Mouse (Mus musculus) activated CD4-positive, CD25-positive, alpha-beta regulatory T cell, adult 4 months (primary cell): ENCODE data around the gene Eef1akmt2. TPM values are rescaled to one million over a fixed set of nuclear protein-coding genes. Genes with fewer than 3 reads are reported as not detected.

ENCODE experiments used
- ATAC-seq: one replicate; pipeline ENCODE4 v1.8.0; 2017
- polyA plus RNA-seq, 2 experiments: library from polyadenylated mRNA; unstranded; fragments of 100-300 nt; shearing (Covaris generic); gene quantifications; one replicate each; pipeline ENCODE4 v1.2.1; 2017

The Eef1akmt2 gene
- 10 to 100 TPM; 59.5 to 60.2 TPM for polyA plus RNA-seq

DNA sequence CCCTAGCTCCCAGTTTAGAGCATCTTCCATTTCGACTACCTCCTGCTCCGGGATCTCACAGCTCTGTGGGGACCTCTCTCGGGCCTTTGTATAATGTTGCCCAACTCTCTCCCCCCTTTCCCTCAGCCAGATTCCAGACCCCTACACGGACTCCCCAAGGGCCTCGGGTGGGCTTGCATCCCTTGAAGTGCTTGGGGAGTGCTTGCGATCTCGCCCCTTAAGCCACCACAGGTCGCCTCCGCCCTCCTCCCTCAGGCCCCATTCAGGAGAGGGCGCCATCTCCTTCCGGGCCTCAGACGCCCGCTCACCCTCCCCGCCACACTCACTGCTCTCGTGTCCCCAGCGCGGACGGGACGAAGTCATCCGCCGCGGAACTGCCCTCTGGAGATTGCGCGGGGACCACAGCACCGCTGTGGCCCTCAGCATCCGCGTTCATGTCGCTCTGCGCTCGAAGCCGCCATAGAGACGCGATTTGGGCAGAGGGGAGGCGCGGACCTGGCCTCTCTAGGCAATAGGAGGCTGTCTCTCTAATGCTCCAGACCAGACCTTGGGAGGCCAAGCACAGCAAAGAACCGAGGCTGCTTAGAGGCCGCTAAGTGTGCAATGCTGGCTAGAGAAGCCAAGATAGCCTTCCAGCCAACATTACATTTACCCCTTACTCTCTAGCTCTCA, at the start of gene Eef1akmt2:
Eef1akmt2 (minus strand) TSS at position 501 of the 672 bp plus-strand sequence.
- ATAC-seq, result peak; percentile 89

DNA sequence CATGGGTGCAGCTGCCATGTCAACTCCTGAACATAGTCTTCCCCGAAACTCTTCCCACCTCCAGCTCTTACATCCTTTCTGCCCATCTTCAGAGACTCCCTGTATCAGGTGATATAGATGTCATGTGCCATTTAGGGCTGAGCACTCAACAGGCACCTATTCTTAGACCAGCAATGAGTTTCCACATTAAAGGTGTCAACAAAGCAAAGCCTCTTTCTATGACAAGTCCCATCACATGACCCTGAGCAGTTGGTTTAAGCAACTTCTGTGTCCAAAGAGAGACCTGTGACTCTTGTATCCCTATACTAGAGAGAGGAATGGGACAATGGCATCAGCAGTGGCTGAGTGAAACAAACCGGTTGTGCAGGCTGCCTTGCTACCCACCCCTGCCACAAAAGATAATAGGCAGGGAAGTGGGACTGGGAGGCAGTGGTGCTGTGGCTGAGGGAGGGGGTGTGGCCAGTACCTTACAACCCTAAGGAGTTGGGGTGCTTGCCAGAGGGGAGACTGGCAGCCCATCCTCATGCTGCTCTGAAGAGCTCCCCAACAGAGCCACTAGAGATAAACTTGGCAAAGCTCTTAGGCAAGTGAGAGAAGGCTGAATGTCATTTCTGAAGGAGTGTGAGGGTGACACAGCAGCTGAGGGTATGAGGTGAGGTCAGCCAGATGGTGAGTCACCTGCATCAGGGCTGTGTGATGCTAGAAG, 48.5 kb upstream of the Eef1akmt2 start:
- no peak for ATAC-seq

DNA sequence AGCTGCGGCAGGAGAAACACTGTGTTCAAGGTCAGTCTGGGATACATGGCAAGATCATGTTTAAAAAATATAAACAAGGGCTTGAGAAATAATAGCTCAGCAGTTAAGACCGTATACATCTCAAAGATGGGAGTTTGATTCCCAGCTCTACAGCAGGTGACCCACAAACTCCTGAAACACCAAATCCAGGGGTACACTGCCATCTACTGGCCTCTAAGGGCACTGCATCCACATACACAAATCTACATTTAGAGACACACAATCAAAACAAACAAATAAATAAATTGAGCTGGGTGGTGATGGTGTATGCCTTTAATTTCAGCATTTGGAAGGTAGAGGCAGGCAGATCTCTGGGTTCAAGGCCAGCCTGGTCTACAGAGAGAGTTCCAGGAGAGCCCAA, 45.8 kb upstream of the Eef1akmt2 start:
- ATAC-seq, result no peak

DNA sequence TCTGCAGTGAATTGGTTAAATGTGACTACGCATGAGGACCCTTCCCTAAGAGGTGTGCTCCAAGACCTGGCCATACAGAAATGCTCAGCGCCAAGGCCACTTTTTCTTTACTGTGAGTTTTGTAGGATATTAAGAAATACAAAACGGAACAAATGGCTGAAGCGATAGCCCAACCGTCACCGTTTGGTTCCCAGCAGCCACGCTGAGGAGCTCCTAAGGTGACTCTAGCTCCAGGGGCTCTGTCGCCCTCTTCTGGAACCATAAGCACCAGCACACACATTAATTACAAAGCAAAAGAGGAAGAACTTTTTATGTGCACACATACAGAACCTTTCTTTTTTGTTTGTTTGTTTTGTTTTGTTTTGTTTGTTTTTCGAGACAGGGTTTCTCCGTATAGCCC, 44.8 kb upstream of the Eef1akmt2 start:
- ATAC-seq, result no peak

DNA sequence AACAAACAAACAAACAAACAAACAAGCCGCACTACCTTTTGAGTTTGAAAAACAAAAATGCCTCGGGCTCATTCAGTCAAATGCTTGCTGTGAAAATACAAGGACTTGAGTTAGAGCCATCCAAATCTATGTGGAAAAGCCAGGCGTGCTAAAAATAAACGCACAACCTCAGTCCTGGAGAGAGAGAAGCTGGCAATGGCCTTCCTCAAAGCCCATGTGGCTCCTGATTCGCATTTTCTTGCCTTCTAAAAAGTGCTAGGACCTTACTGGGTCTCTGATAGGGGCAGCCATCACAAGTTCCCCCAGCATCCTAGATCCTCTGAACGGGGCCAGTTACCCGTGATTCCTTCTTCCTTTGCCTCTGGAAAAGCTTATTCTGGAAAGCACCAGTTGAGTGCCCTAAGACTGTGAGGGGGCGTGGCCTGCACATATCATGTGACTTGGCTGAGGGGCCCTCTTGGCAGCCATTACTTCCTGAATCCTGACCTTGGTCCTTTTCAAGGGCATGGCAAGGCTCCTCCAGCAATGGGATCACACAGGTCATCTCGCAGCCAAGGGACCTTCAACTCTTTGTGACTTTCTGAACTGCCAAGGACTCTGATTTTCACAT, 43.8 kb upstream of the Eef1akmt2 start:
- no peak for ATAC-seq

DNA sequence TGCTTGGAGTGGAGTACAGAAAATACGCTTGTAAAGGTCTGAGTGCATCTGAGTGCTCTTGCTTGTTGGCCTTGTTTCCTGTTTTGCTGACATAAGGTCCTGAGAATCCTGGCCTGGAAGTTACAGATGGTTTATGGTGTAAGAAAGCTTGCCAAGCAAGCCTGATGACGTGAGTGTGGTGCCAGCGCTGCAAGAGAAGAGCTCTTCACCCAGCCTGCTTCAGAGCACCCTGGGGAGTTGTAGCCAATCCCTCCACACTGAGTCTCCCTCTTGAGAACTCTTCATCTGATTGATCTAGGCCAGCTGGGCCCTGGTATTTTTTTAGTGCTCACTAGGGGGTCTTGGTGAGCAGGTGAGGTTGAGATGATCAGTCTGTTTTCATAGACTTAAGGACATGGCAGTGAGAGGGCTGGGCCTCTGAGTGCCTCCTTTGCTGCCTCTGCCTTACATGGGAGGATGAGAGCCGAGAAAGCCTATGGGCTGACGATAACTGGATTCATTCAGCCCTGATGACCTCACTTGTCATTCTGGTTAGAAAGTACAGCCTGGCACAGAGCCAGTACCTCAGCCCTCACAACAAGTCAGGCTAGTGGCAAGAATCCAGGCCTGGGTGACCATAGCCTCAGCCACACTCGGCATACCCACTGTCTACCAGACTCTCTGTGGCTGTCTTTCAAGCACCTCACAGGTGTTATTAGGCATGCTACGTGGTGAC, 42.5 kb upstream of the Eef1akmt2 start:
- ATAC-seq, result no peak

DNA sequence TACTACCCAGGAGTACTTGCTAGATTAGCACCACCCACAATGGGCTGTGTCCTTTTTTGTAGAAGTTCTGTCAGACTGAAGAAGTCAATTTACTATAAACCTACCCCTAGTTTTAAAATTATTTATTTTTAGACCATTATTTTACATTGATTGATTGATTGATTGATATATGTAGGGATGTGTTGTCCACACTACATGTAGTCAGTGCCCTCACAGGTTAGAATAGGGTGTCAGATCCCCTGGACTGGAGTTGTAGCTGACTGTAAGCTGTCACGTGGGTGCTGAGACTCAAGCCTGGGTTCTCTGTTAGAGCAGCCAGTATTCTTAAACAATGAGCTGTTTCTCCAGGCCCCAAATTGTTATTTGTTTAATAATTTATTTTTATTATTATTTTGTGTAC, 40.9 kb upstream of the Eef1akmt2 start:
- no peak for ATAC-seq

DNA sequence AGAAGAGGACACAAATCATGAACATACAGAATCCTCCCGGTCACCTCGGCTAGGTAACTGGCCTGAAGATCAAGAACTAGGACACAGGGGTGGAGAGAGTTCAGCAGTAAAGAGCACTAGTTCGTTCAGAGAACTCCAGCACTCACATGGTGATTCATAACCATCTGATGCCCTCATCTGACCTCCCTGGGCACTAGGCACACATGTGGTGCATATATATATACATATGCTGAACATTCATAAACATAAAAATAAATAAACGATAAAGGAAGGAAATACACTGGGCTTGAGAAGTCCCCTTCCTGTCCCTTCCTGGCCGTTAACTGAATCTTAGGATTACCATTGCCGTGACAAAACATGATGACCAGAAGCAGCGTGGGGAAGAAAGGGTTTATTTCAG, 40.3 kb upstream of the Eef1akmt2 start:
- no peak for ATAC-seq

DNA sequence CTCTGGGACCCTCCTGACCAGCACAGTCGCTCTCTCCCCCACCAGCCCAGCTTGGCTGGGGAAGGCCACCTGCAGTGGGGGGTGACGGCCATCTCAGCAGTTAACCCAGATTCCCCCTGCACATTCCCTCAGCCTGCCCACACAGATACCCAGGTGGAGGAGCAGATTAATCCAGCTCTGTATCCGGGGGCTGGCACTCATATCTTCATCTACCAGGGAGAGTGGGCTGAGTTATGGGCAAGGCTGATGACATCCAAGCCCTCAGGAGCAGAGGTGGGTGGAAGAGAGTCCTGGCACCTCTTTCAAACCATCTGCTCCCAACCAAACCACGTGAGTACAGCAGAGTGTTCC, 39.8 kb upstream of the Eef1akmt2 start:
- ATAC-seq, result no peak

DNA sequence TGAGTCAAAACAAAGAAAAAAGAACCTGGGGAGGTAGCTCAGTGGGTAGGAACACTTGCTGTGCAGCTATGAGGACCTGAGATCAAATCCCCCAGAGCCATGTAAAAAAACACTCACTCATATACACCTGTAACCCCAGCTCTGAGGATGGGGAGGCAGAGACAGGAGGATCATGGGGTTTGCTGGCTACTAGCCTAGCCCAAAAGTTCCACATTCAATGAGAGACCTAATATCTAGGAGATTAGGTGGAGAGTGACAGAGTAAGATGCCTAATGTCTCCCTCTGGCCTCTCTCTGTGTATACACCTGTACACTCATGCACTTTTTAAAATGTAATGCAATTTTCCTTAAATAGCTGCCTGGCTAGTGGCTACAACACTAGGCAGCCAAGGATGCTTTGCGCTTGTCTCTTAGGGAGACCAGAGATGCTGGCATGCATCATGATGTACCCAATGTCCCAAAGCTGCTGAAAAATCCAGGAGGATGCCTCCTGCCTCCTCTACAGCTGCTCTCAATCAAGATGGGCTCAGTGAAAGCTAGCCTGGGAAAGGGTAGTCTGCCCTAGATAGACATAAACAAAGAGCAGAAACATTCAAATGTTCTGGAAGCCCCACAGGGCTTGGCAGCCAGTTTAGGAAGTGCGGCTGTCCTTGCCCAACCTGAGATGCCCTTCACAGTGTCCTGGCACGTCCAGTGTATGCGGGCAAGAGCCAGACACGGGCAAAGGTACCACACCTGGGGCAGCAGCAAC, 39.3 kb upstream of the Eef1akmt2 start:
- no peak for ATAC-seq

DNA sequence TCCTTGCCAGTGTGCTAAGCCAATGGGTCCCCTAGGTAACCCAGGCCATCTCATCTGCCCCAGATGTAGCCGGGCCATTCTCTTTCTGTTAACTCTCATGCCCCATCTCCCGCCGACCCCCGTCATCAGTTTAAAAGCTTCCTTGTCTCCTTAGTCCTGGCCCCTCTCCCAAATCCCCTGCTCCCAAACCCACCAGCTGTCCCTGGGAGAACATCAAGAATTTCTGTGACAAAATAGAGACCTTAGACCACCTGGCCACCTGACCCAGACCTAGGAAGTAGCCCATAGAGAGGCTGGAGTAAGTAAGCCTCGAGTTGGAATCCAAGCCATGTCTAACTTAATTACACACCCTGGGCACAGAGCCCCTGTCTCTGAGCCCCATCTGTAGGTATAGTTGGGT, 37.7 kb upstream of the Eef1akmt2 start:
- ATAC-seq, result no peak

DNA sequence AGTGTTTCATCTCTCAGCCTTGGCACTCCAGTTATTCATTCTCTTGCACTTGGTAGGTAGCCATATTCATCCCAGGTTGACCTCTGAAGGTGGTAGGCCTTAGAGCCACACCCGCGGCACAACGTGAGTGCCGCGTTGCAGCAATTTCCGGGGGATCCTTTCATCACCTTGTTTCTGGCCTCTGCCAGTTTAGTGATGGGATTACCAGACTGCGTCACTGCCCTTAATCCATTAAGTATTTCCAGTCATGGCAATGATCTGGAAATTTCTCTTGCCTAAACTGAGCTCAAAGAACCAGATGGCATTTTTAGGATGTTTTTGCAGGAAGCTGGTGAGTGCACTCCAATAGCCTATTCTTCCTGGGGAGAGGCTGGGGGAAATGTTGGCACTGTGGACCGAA, 37.2 kb upstream of the Eef1akmt2 start:
- ATAC-seq, result no peak

DNA sequence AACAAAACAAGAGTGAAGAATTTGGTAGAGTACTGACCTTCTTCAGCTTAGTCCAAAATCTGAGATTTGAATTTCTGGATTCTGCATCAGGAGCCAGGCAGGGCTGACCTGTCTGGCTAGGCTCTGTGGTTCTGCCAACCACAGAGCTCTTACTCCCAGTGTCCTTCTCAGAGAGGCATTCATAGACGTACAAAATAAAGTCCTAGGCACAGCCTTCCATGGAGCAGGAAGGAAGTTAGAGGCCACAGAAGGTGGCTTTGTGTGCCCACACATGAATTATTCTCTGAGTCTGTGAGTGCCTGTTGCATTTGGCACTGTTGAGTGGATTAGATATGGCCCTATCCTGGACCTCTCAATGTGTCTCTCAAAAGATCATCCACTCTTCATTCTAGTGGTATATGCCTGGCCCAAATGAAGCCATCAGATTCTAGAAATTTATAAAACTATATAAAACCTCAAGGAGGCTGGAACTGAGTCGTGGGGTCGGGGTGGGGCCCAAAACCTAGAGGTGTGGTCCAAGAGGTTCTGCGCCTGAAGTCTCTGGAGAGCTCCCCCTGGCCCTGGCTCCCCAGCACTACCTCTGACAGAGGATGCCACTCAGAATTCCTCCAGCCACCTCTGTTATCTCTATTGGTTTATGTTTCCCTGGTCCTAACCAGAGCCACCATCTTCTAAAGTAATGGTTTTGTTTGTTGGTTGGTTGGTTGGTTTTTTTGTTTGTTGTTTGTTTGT, 36.2 kb upstream of the Eef1akmt2 start:
- ATAC-seq, result no peak

DNA sequence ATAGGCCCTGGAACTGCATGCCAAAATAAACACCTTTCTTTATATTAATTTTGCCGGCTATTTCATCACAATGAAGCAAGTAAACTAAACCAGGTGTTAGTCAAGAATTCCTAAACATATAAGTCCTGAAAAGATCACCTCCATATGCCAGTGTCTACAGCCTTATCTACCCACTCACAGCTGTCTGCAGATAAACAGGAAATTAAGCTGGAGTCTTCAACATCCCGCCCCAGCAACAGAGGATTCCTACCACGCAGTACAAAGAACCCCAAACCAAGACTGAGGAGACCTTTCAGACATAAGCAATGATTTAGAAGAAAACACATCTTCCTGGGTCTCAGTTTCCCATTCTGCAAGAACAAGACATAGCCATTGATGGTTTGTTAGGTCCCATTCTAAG, 35.6 kb upstream of the Eef1akmt2 start:
- peak; percentile 71 for ATAC-seq

DNA sequence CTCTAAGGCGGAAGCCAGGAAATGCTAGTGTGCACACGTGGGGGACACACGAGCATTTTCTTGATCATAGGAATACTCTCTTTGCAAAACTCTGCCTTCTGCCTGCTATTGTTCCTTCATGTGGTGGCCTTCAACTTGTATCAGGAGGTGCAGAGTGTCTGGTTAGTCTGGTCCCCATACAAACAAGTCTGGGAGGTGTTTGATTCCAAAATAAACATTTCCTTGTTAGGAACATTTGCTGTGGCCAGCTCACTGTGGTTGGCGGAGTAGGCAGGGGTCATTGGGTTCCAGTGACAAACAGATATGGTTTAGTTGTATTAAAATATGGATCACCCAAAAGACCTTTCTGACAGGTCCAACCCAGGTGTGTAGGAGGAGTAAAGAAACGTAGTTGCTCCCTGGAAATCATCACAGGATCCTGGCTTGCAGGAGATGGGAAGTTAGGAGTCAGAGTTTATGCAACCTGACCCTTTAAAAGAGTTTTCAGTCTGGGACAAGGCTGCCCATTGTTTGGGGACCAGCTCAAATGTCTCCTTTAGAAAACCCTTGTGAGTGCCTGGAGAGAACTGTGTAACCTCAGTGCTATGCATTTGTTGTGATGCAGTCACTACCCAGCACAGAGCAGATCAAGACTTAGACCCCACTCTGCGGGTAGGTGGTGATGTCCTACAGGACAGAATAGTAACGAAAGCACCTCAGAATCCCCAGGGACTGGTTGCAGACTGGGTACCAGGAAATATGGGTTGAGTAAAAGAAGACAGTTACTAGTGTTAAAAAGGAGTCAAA, 34.7 kb upstream of the Eef1akmt2 start:
- no peak for ATAC-seq

DNA sequence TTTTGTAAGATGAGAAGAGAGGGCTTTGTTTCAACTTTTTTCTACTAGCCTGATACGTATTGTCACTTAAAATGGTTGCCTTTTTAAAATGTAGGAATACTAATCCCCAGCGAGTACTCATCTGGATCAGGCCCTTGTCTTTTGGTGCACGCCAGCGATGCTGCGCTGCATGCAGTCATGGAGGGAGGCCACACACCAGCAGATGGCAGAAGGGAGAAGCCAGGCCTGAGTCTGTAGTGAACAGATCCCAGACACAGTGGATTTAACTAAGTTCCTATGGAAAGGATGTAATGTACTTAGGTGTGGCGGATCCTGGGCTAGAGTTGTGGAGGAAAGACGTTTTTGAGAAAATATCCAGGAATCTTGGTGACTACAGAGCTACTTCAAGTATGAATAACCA, 31.6 kb upstream of the Eef1akmt2 start:
- no peak for ATAC-seq

DNA sequence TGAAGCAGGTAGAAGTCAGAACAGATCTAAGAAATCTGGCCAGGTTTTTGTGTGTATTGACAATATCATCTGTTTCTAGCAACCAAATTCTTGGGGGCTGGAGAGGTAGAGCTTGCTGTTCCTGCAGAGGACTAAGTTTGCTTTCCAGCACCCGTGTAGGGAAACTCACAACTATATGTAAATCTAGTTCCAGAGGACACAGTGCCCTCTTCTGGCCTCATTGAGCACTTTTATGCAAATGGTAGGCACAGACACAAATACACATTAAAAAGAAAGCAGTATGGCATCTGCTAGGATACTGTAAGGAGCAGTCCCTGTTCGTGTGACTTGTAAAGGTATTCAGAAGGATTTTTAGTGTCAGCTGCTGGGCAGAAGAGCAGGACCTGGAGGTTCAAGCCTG, 29.9 kb upstream of the Eef1akmt2 start:
- ATAC-seq, result peak; percentile 28

DNA sequence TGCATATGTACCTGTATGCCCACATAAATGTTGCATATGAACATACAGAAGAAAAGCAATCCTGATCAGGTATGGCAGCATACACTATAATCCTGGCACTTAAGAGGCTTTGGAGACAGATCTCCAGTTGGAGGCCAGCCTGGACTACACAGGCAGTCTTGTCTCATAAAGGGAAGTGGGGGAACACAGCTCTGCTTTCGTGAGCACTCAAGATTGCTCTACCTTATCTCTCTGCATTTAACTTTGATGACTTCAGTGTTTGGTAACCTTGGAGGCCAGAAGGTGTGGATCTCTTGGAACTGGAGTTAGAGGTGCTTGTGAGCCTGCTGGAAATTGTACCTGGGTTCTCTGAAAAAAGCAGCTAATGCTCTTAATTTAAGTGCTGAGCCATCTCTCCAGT, 27.8 kb upstream of the Eef1akmt2 start:
- no peak for ATAC-seq

DNA sequence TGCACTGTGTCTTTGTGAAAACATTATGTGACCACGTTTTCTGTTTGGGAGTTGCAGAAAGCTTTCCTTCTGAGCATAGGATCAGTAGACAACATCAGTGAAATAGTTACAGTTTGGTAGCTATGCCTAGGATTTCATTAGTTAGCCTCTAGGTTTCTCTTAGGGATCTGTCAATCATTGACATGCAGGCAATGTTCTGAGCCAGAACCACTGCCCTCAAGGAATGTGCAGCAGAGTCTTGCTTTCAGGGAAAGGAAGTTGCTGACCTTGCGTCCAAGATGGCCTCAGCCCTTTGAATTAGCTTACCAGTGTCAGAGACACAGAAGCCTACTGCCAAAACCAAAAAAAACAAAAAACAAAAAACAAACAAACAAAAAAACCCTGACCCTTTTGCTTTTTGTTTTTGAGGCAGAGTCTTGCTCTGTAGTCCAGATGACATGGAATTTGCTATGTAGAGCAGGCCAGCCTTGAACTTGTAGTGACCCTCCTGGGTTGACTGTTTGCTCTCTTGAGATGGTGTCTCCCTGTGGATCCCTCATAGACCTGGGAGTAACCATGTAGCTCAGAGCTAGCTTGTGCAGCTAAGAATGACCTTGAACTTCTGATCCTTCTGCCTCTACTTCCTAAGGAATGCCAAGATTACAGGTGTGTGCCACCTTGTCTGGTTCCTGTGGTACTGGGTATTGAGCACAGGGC, 23.1 kb upstream of the Eef1akmt2 start:
- no peak for ATAC-seq

DNA sequence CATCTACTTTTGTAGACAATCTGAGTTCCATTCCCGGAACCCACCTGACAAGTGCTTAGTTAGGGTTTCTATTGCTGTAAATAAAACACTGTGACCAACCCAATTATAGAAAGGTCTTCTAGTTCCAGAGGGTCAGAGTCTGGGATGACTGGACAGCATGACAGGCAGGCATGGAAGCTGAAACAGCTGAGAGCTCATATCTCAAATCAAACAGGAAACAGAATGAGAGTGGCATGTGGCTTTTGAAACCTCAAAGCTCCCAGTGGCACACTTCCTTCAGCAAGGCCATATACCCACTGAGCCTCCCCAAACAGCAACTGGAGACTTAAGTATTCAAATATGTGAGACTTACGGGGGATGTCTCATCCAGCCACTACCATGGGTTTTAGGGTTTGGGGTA, 20.6 kb upstream of the Eef1akmt2 start:
- ATAC-seq, result no peak

DNA sequence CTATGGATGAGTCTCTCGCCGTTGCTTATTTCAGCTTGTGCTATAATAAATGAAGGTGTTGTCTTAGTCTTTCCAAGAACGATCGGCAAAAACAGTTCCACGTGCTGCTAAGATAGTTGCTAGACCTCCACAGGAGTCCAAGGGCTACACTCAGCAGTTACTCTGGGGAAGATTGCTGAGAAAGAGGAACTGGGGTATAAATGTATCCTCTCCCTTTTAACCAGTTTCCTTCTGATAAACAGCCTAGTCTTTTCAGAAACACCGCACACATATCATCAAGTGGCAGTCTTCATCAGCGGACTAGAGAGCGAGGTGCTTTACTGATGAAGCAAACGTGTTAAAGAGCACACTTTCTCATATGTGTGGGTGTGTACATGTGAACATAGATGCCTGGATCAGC, 13.8 kb upstream of the Eef1akmt2 start:
- ATAC-seq, result no peak
